Mouse (Mus musculus): ENCODE data around the gene Cdk5r2. TPM values are rescaled to one million over a fixed set of nuclear protein-coding genes. Genes with fewer than 3 reads are reported as not detected.
"Not testable (repeated sequence)": the region's sequence is repeated elsewhere in the genome, so short reads cannot be mapped to it uniquely, and the experiment has no call there.

Gene Cdk5r2
- total RNA-seq (2017): not detected in 2 replicates

DNA sequence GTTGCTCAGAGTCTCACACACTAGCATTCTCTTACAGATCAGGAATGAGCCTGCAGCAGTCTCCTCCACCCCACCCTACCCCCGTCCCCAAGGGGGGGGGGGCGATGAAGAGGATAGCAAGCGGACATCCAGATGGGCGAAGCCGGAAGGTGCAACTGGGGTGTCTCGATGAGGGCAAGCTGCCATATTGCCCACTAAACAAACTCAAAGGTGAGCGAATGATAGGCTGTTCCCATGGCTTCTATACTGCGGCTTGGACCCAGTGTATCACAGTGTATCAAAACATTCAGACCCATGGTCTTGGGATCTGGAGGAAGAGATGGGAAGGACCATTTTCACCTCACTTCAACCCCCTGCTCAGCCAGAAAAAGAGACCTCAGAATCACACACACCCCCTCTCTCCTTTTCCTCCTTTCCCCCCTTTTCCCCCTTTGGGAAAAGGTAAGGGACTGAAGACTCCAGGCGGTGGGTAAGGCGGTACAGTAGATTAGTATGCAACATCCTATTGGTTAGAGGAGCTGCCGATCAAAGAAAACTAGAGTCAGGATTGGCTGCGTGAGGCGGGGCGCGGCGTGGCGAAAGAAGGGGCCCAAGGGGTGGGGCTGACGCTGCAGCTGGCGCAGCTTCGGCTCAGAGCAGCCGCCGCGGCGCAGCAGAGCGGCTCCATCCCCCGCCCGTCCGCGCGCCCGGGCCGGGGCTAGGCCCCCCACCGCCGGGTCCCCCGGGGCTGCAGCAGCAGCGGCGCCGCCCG is at the start of gene Cdk5r2:
Cdk5r2 (plus strand) TSS at position 629 of the 751 bp plus-strand sequence.
- ATAC-seq (replicated peaks; ENCODE audit: low read depth, poor library complexity, severe bottlenecking): peak; percentile 88

DNA sequence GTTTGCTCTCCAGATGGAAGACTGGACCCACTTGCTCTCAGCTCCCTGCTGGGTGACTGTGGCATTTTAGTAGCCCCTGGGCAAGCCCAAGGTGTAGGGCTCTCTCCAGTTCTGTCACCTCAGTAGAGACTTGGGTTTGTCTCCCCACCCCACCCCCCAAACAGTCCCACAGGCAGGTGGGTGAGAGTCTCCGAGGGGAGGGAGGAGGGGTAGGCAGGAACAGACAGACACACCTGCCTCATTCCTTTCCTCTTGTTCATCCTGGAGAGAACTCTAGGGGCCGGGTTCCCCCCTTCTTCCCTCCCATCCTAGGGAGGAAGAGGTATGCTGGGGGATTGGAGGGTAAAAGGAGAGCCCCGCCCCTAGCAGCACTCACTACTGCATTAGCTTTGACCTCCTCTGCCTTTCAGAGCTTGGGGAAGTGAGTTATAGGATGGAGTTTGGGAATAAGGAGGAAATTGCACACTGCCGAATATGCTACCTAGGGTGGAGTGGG is 49.3 kb upstream of the Cdk5r2 start:
- ATAC-seq (replicated peaks; ENCODE audit: low read depth, poor library complexity, severe bottlenecking): no peak

DNA sequence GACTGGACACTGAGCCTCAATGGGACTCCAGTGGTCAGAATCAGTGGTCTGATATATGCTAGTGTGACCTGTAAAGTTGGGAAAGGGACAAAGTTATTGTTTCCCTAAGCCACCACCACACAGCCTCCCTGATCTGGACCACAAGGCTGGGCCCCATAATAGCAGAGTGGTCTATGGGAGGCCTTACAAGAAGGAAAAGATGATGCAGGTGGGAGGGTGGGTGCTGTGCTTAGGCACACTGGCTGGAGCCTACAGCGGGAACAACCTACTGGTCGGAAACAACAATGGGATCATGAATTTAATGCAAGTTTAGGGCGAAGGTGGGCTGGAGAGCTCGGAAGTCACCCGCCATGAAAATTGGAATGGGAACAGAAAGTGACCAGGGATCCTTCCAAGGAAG is 48.9 kb upstream of the Cdk5r2 start:
- no peak for ATAC-seq (replicated peaks; ENCODE audit: low read depth, poor library complexity, severe bottlenecking)

DNA sequence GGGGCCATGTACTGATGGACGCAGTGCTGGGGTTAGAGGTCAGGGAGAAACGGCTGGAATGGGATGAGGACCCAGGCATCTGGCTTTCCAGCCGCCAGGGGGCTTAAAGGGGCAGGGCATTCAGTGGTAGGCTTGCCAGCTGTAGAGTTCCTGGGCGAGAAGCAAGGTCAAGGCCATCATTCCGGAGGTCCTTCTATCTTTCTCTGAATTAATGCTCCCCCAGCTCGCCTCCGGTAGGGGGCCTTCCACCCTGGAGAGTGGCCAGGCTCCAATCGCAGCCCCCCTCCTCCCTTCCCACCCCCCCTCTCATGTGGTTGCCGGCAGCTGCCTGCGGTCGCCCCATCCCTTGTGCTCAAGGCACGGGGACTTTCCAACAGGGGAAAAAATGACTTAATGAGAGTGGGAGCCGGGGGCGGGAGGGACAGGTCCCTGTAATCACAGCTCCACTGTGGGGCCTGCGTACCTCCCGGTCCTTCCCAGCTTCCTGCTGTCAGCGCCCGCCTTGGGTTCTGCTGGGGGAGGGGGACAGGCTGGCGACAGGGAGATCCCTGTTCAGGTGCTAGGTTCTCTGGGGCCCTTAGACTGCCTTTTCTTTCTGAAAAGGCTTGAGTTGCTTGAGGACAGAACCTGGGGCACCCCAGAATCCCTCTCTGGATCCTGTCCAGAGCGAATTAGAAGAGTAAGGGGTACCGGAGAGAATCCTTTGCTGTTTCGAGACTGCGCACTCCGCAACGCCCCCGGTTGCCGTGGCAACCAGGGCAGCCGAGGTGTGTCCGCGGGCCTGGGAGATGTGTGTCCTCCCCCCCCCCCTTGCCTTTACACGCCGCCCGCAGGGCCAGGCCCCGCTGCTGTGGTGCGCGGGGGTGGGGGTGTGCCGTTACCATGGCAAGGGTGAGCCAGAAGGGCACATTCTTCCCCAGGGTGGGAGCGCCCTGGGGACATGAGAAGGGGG is 48.1 kb upstream of the Cdk5r2 start:
- peak; percentile 50 for ATAC-seq (replicated peaks; ENCODE audit: low read depth, poor library complexity, severe bottlenecking)

DNA sequence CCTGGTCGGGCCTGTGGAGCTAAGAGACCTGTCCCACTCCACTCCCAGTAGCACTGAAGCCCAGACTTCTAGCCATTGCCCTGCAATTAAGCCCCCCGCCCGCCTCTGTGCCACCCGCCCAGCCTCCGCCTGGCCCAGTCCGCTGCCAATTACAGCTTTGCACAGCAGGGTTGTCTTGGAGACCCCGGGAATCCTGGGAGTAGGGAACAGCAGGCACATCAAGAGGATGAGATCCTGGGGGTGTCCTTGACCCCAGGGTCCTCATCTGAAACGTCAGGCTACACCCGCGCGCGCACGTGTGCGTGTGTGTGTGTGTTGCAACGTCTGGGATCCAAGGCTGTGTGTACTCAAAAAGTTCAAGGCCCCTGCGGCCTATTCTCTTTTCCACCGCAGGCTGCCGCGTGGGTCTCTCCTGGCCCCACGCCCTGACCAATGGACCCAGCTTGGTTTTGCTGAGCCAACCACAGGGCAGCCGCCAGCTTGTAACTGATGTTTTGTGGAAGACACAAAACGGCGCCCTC is 47.1 kb upstream of the Cdk5r2 start:
- ATAC-seq (replicated peaks; ENCODE audit: low read depth, poor library complexity, severe bottlenecking): no peak

DNA sequence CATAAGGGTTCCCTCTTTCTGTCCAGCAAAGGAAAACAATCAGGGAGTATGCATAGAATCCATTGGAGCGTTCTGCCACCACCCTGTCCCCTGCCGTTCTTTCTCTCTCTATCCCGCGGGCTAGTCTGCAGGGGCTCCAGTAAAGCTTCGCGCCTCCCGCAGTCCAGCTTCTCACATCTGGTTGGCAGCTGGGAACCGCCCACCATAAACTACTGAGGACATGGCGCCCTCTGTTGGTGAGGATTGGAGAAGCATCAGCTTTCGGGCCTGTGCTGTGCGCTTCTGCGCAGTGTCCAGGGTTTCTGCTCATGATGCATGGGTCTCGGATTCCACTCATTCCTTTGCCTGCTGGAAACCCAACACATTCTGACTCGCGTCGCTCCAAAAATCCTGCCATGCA is 46.7 kb upstream of the Cdk5r2 start:
- ATAC-seq (replicated peaks; ENCODE audit: low read depth, poor library complexity, severe bottlenecking): peak; percentile 72

DNA sequence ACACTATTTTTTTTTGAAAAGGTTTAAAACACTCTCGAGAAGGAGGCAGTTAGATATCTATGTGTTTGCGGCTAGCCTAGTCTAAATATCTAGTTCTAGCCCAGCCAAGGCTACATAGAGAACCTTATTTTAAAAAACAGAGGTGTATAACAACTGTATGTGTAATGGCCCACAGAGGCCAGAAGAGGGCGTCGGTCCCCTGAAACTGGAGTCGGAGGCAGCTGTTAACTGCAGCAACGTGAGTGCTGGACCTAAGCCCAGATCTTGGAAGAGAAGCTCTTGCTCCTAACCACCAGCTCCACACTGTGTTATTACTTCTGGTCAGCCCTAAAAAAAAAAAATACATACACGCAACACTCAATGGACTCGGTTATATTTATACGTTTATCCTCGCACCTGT is 45.7 kb upstream of the Cdk5r2 start:
- ATAC-seq (replicated peaks; ENCODE audit: low read depth, poor library complexity, severe bottlenecking): no peak

DNA sequence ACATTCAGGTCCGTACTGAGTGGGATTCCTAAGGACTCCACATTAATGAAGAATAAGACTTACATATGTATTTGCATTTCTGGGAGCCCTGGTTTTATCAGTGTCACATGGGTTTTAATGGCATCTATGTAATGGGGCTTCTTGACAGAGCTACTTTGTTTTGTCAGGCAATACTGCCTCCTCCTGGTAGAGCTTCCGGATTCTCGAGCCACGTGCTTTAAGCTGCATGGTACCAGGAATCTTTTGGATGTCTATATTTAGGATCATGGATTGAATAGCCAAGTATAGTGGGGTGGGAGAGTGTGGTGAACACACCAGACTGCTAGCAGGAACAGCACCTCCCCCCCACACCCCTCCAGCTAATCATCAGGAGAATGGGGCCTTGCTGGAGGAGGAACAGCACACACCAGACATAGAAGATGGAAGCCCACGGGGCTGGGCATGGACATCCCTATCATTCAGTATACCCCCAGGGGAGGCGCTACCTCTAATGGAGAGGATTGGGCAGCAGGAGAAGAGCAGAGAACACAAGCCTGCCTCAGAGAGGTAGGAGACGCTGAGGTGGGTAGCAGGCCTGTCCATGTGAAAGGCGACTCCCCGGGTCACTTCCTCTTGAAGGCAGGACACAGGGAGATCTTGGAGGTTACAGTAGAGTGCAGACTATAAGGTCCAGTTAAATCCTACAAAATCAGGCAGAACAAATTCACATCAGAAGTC is 39.6 kb upstream of the Cdk5r2 start:
- no peak for ATAC-seq (replicated peaks; ENCODE audit: low read depth, poor library complexity, severe bottlenecking)

DNA sequence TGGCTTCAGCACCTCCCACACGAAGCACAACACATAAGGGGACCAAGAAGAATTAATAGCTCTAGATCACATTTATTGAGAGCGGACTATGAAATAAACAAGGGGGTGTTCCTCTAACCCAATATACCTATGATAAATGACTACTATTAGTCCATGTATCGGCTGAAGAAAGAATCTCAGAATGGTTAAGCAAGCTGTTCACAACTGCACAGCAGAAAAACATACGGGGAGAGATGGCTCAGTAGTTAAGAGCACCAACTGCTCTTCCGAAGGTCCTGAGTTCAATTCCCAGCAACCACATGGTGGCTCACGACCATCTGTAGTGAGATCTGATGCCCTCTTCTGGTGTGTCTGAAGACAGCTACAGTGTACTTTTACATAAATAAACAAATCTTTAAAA is 38.8 kb upstream of the Cdk5r2 start:
- ATAC-seq (replicated peaks; ENCODE audit: low read depth, poor library complexity, severe bottlenecking): not testable (repeated sequence)

DNA sequence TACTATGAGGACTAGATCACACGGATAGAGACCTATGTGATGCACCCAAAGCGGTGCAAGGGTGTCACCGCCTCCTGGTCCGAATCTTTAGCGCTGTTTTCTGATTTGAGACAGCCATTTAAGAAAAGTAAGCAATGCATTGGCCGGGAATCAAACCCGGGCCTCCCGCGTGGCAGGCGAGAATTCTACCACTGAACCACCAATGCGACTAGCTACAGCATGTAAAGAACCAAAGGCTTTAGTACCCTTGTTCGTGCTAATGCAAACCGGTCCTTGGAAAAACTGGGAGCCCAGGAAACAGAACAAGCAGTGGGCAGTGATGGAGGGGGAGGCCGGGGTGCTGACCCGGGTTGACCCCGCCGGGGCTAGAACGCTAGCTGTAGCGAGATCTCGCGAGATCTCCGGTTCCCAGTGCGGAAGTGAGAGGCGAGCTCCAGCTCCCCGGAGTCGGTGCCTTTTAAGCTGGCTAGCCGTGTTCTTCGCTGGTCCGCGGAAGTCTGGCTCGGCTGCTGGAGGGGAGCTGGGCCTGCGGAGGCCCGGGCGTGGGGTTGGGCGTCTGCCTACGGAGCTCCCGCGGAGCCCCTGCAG is 38.0 kb upstream of the Cdk5r2 start:
- ATAC-seq (replicated peaks; ENCODE audit: low read depth, poor library complexity, severe bottlenecking): peak; percentile 94

DNA sequence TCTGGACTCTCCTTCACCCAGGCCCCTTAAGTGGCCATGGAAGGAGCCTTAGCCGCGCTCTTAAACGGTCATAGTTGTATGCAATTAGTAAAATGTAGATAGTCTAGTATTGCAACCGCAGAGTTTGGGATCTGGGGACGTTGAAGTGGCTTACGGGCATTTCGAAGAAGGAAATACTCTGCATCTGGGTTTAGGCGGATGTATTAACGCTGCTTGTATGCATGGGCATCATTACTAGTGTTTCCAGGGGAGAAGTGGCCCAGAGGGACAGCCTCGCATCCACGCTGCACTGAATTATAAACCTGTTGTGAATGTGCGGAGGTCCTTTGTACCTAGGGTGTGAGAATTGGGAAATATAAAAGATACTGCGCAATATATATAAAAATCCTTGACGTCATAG is 37.5 kb upstream of the Cdk5r2 start:
- peak; percentile 20 for ATAC-seq (replicated peaks; ENCODE audit: low read depth, poor library complexity, severe bottlenecking)

DNA sequence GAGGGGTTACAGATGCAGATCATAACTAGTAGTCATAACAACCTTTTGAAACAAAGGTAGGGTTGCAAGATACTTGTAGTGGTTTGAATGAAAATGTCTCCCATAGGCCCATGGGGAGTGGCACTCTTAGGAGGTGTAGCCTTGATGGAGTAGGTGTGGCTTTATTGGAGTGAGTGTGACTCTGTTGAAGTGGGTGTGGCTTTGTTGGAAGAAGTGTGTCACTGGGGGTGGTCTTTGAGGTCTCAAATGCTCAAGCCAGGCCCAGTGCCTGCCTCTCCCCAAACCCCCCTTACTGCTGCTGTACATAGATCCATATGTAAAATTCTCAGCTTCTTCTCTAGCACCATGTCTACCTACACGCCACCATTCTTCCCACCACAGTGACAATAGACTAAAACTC is 36.2 kb upstream of the Cdk5r2 start:
- no peak for ATAC-seq (replicated peaks; ENCODE audit: low read depth, poor library complexity, severe bottlenecking)

DNA sequence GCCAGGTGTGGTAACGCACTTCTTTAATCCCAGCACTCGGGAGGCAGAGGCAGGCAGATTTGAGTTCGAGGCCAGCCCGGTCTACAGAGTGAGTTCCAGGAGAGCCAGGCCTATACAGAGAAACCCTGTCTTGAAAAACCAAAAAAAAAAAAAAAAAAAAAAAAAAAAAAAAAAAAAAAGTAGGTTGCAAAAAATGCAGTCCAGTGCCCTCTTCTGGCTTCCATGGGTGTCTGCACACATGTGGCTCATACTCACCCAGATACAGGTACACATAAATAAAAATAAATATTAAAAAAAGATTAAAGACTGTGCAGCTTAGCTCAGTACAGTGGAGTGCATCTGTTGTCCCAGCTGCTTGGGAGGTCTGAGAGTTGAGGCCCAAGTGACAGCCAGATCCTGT is 31.1 kb upstream of the Cdk5r2 start:
- ATAC-seq (replicated peaks; ENCODE audit: low read depth, poor library complexity, severe bottlenecking): not testable (repeated sequence)

DNA sequence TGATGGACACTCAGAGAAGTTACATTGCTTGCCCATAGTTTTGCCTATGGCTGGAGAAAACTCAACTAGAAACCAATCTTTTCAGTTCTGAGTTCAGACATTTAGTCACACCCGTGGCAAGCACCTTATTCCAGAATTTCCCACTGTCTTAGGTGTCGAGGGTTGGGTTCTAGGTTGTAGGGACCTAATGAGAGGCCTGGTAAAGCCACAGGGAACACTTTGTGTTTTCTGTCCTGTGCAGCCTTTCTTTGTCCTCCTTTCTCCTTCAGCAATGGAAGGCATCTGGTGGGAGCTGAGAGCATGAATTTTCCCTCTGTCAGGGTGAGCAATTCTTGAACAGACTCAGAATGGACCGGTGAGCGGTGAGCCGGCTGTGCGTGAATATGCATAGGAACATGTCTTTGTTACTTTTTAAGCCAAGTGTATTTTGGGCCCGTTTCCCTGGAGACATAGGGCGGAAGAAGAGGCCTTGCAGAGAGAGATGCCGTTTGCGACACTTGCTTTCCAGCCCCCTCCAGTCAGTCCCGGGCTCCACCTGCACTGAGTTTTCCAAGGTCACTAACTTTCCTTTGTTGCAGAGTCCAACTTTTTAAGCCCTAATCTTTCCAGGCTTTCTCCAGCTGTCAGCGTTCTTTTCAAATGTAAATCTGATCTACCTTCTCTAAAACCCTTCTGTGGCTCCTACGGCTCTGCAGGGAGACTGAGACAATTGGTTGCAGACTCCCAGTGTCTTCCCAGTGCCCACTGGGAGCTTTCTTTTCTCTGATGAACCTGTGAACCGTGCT is 30.0 kb upstream of the Cdk5r2 start:
- no peak for ATAC-seq (replicated peaks; ENCODE audit: low read depth, poor library complexity, severe bottlenecking)

DNA sequence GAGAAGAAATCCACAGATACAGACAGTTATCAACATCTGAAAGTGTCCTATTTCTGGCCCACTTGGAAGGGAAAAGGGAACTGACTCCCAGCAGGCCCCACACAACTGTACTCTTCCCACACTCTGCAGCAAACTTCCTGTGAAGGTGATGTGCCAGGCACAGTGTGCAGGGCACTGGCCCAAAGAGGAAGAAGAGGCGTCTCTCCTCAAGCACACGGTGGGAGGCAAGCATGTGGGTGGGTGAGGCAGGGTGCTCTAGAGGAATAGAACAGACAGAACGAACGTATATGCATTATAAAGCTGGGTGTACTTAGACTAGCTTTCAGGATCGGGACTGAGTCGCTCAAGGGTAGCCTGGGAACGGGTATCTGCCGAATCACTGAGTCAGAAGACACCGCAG is 24.7 kb upstream of the Cdk5r2 start:
- ATAC-seq (replicated peaks; ENCODE audit: low read depth, poor library complexity, severe bottlenecking): peak; percentile 56; the same call in 1 of the 2 replicates

DNA sequence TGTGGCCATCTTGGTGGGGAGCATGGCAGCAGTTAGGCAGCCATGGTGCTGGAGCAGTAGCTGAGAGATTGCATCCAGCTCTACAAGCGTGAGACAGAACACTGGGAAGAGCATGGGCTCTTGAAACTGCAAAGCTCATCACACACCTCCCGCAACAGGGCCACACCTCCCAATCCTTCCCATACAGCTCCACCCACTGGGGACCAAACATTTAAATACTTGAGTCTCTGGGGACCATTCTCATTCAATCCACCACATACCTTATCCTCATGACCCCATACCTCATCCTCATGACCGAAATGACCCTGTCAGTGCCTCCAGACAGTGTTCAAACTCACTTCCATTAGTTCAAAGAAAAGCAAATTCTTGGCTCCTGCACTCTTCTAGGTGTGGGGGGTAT is 21.5 kb upstream of the Cdk5r2 start:
- no peak for ATAC-seq (replicated peaks; ENCODE audit: low read depth, poor library complexity, severe bottlenecking)

DNA sequence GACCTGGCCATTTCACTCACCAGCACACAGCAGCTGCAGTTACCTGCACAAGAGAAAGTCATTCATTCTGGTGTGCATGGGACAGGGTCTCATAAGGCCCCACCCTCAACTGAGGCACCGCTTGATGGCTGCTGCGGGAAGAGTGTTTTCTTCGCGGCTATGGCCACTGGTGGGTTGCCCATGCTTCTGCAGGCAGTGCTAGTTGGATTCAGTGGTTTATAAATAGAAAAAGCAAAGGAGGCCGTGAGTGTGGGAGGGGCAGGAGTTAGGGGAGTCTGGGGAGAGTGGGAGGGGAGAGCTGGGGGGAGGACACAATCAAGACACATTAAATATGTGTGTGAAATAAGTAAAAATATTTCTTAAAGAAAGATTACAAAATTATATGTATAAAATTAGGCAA is 11.6 kb upstream of the Cdk5r2 start:
- ATAC-seq (replicated peaks; ENCODE audit: low read depth, poor library complexity, severe bottlenecking): no peak

DNA sequence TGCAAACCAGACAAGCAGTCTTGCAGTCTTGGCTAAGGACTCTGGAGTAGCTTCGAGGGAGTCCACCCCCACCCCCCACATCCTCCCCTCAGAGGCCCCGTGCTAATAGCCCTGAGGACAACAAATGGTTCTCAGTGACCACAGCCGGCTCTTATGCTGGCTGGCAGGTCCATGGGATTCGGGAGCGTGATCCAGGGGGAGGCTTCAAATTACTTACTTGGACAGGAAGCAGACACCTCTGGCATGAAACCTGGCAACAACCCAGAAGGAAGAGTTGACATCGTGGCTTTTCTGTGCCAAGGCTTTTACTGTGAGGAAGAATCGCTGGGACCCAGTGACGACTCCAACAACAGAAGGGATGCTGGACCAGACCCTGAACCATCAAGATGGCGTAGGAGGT is 8.4 kb upstream of the Cdk5r2 start:
- no peak for ATAC-seq (replicated peaks; ENCODE audit: low read depth, poor library complexity, severe bottlenecking)

DNA sequence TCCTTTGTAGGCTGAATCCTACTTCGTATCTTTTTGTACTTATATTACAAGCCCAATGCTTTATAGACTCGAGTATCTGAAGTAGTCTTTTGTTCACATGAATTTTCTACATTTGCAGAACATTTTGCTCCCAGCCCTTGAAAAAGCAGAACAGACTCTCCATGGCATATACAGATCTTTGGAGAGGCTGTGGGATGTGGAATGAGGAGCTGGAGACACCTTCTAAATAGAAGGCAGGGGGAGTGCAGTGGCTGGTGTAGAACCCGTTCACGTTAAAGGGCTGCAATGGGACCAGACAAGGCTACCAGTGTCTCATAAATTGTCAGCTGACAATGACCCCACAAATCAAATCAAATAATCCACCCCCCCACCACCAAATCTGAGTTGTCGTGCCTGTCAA is 5.8 kb upstream of the Cdk5r2 start:
- no peak for ATAC-seq (replicated peaks; ENCODE audit: low read depth, poor library complexity, severe bottlenecking)

Measured in common myeloid progenitor, adult 5-6 weeks (primary cell).